Mouse (Mus musculus): Measurements from ENCODE around the gene Gjb3. TPM values are rescaled to one million over a fixed set of nuclear protein-coding genes. Genes with fewer than 3 reads are reported as not detected.

The Gjb3 gene
- polyA plus RNA-seq (2014; fragmentation: Nextera tagmentation; extraction: Ambion mirVana) = 5.3 and 6.2 TPM in 2 replicates

DNA sequence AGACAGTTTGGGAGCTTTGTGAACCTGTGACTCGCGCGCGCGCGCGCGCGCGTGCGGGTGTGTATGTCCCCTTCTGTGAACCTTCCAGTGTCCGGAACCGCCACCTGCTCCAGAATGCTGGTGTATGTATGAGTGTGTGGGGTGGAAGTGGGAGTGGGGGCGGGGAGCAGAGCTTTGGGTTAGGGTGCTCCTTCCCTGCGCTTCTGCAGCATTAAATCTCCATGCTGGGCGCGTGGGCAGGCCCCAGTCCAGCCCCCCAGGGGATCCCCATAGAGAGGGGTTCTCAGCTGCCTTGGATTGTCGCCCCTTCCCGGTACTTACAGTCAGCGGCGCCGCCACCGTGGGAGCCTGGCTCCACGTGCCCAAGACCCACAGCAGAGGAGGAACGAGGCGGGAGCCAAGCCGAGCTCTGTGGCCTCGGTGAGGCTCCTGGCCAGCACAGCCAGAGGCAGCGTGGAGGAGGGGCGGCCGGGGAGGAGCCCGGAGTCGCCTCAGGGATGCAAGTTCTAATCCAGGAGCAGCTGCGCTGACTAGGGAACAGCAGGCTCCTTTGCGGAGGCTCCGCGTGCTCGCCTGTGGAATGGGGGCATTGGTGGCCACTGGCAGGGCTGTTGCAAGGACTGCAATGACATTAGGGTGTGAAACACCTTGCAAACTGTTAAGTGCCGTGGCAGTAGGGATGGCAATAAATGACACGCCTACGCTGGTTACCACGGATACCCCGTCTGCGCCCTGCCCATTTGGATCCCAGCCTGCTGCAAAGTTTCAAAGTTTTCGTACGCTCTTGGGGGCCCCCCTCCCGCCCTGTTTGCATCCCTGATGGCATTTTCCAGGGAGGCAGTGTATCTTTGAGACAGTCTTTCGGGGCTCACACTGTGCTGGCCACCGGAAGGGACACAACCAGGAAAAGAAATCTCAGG, at the start of gene Gjb3:
Gene Gjb3 (minus strand): TSS at position 664 of the 920 bp plus-strand sequence.
- no peaks in the 10 kb centered on the region for H3K36me3 ChIP-seq (ENCODE audit: control insufficient read depth, insufficient read depth, low read length)
- H3K4me3 ChIP-seq (ENCODE audit: low read depth, low read length) = peak within 1 kb of the TSS; percentile 20
- peak within 1 kb of the TSS; percentile 15 for H3K4me2 ChIP-seq (ENCODE audit: low read depth, severe bottlenecking)
- DNase-seq (ENCODE audit: low spot score) (peak; percentile 53), ATAC-seq (ENCODE audit: insufficient number of reproducible peaks, low FRiP score, low TSS enrichment, low read depth) (no peak)
- H3K27ac ChIP-seq (replicated peaks; ENCODE audit: low read depth, low read length) = no peak within 1 kb of the TSS
- 1% methylated on average over 49 of the region's 49 CpGs for WGBS
- 0 out of 2 replicates have a peak, but pooled peaks cover 7% of the 10 kb centered on the region for H3K4me1 ChIP-seq (ENCODE audit: control insufficient read depth, insufficient read depth, low read length)
- peaks cover 49% of the 10 kb centered on the region for H3K27me3 ChIP-seq (ENCODE audit: control insufficient read depth, insufficient read depth, low read length)
- H3K9me3 ChIP-seq (ENCODE audit: control insufficient read depth, low read length) = no peaks in the 10 kb centered on the region
- no peak within 1 kb of the TSS for H3K9ac ChIP-seq (ENCODE audit: low read length)

DNA sequence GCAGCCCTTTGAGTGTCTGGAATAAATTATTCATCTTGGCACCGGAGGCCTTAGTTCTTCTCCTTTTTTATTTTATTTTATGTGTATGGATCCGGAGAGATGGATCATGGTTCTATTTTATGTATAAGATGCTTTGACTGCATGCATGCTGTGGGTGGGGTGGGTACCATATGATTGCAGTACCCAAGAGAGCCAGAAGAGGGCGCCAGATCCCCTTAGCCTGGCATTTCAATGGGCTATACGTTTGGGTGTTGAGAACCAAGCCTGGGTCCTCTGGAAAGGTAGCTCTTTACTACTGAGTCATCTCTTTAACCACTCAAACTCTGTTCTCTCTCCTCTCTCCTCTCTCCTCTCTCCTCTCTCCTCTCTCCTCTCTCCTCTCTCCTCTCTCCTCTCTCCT, 46.7 kb upstream of the Gjb3 start:
- WGBS = 32% methylated on average over 4 of the region's 4 CpGs

DNA sequence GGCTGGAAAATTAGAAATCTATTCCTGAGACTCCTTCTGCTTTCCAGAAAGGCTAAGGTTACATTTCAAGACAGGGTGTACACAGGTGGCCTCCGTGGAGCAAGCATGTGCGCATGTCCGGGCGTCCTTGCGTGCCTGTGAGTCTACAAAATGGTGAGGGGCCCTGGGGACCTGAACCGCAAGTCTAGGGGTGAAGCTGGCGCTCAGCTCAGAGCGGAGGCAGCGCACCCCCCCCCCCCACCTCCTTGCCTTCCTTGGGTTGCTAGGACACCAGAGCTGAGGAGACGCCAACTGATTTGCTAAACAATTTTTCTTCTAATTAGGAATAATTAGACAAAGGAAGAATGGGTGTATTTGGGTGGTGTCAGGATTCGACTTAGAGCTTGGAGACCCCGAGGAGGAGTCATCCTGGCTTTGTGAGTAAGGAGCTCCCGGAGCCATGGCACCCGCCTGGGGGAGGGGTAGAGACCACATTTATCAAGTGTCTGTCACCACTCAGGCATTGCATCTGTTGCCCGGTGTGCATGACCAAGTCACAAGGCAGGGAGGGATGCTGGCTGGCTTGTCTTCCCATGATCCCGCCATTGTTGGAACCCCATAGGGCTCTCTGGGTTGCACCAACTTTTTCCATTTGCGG, 45.0 kb upstream of the Gjb3 start:
- Histone ChIP-seq H3K9me3 (ENCODE audit: control insufficient read depth, low read length) (no peaks in the 10 kb centered on the region), H3K4me2 (ENCODE audit: low read depth, severe bottlenecking) (no peak overlapping the region), H3K4me1 (ENCODE audit: control insufficient read depth, insufficient read depth, low read length) (no peaks in the 10 kb centered on the region), H3K4me3 (ENCODE audit: low read depth, low read length) (no peak overlapping the region), H3K27me3 (ENCODE audit: control insufficient read depth, insufficient read depth, low read length) (no peaks in the 10 kb centered on the region), H3K27ac (replicated peaks; ENCODE audit: low read depth, low read length) (no peak overlapping the region), H3K36me3 (ENCODE audit: control insufficient read depth, insufficient read depth, low read length) (no peaks in the 10 kb centered on the region), H3K9ac (ENCODE audit: low read length) (no peak overlapping the region)
- ATAC-seq (ENCODE audit: insufficient number of reproducible peaks, low FRiP score, low TSS enrichment, low read depth) (no peak), DNase-seq (ENCODE audit: low spot score) (no peak)
- WGBS = 85% methylated on average over 17 of the region's 17 CpGs

More for the DNA sequence above, 46.7 kb upstream of the Gjb3 start:
- no peaks in the 10 kb centered on the region for H3K9me3 ChIP-seq (ENCODE audit: control insufficient read depth, low read length)
- H3K27ac ChIP-seq (replicated peaks; ENCODE audit: low read depth, low read length) = no peak overlapping the region
- H3K9ac ChIP-seq (ENCODE audit: low read length) = no peak overlapping the region
- DNase-seq (ENCODE audit: low spot score) (peak; percentile 50), ATAC-seq (ENCODE audit: insufficient number of reproducible peaks, low FRiP score, low TSS enrichment, low read depth) (no peak)
- no peaks in the 10 kb centered on the region for H3K27me3 ChIP-seq (ENCODE audit: control insufficient read depth, insufficient read depth, low read length)
- H3K36me3 ChIP-seq (ENCODE audit: control insufficient read depth, insufficient read depth, low read length) = no peaks in the 10 kb centered on the region
- H3K4me1 ChIP-seq (ENCODE audit: control insufficient read depth, insufficient read depth, low read length) = no peaks in the 10 kb centered on the region
- H3K4me2 ChIP-seq (ENCODE audit: low read depth, severe bottlenecking) = no peak overlapping the region
- H3K4me3 ChIP-seq (ENCODE audit: low read depth, low read length) = no peak overlapping the region

DNA sequence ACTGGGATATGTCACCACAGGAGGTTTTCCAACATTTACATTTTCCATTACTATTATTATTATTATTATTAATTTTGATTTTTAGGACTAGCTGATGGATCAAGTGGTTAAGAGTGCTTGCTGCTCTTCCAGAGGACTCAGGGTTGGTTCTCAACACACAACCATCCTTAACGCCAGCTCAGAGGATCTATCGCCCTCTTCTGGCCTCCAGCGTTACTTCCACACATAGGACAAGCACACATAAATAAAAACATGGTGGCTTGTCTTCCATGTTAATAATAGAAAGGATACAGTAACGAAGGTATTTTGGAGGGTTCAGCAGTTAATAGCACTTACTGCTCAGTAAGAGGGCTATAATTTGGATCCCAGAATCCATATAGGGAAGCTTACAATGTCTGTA, 44.0 kb upstream of the Gjb3 start:
- no peak overlapping the region for H3K4me3 ChIP-seq (ENCODE audit: low read depth, low read length)
- WGBS = 83% methylated on average over 4 of the region's 4 CpGs
- H3K27me3 ChIP-seq (ENCODE audit: control insufficient read depth, insufficient read depth, low read length) = no peaks in the 10 kb centered on the region

DNA sequence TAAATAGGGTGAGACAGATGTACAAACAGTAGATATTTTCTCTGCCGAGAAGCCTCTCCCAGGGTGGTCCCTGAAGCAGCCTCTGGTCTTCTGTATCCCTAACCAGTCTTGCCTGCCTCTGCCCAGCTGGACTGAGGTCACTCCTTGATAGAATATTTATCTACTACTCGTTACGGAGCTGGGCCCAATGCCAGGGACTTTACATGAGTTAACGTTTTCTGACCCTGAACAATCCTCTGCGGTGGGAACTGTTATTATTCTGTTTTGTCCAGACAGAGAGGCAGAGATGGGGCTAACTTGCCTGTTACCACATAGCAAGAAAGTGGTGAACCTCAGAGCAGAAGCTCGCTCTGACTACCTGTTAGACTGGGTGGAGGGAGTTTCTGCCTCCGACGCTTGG, 42.8 kb upstream of the Gjb3 start:
- no peak overlapping the region for H3K4me3 ChIP-seq (ENCODE audit: low read depth, low read length)
- H3K36me3 ChIP-seq (ENCODE audit: control insufficient read depth, insufficient read depth, low read length) = no peaks in the 10 kb centered on the region
- DNase-seq (ENCODE audit: low spot score) (no peak), ATAC-seq (ENCODE audit: insufficient number of reproducible peaks, low FRiP score, low TSS enrichment, low read depth) (no peak)
- no peaks in the 10 kb centered on the region for H3K27me3 ChIP-seq (ENCODE audit: control insufficient read depth, insufficient read depth, low read length)
- no peak overlapping the region for H3K4me2 ChIP-seq (ENCODE audit: low read depth, severe bottlenecking)
- 79% methylated on average over 8 of the region's 8 CpGs for WGBS
- no peaks in the 10 kb centered on the region for H3K9me3 ChIP-seq (ENCODE audit: control insufficient read depth, low read length)
- no peak overlapping the region for H3K9ac ChIP-seq (ENCODE audit: low read length)
- no peak overlapping the region for H3K27ac ChIP-seq (replicated peaks; ENCODE audit: low read depth, low read length)
- no peaks in the 10 kb centered on the region for H3K4me1 ChIP-seq (ENCODE audit: control insufficient read depth, insufficient read depth, low read length)

More for the DNA sequence above, 44.0 kb upstream of the Gjb3 start:
- Histone ChIP-seq H3K4me1 (ENCODE audit: control insufficient read depth, insufficient read depth, low read length) (no peaks in the 10 kb centered on the region), H3K27ac (replicated peaks; ENCODE audit: low read depth, low read length) (no peak overlapping the region), H3K9me3 (ENCODE audit: control insufficient read depth, low read length) (no peaks in the 10 kb centered on the region), H3K4me2 (ENCODE audit: low read depth, severe bottlenecking) (no peak overlapping the region), H3K9ac (ENCODE audit: low read length) (no peak overlapping the region), H3K36me3 (ENCODE audit: control insufficient read depth, insufficient read depth, low read length) (no peaks in the 10 kb centered on the region)
- no peak for DNase-seq (ENCODE audit: low spot score)
- no peak for ATAC-seq (ENCODE audit: insufficient number of reproducible peaks, low FRiP score, low TSS enrichment, low read depth)

DNA sequence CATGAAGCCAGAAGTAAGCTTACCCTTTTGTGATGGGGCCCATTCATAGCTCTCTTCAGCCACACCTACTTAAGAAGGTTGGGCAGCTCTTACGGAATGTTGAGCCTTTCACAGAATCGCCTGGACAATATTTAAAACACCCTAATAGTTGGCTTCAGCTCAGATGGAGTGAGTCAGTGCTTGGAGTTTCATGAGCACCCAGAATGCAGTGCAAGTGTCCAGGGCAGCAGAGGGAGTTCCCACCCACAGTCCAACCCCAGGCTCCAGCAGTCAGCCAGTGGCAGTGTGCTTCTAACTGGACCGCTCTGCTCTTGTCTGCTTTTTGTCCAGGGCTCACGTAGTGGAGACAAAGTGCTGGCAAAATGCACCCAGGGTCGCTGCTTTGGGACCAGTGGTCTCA, 40.9 kb upstream of the Gjb3 start:
- H3K9me3 ChIP-seq (ENCODE audit: control insufficient read depth, low read length) = no peaks in the 10 kb centered on the region
- no peak for DNase-seq (ENCODE audit: low spot score)
- no peaks in the 10 kb centered on the region for H3K4me1 ChIP-seq (ENCODE audit: control insufficient read depth, insufficient read depth, low read length)
- no peak overlapping the region for H3K27ac ChIP-seq (replicated peaks; ENCODE audit: low read depth, low read length)
- WGBS = 71% methylated on average over 5 of the region's 5 CpGs
- H3K36me3 ChIP-seq (ENCODE audit: control insufficient read depth, insufficient read depth, low read length) = no peaks in the 10 kb centered on the region
- no peaks in the 10 kb centered on the region for H3K27me3 ChIP-seq (ENCODE audit: control insufficient read depth, insufficient read depth, low read length)
- H3K4me3 ChIP-seq (ENCODE audit: low read depth, low read length) = no peak overlapping the region
- H3K4me2 ChIP-seq (ENCODE audit: low read depth, severe bottlenecking) = no peak overlapping the region
- H3K9ac ChIP-seq (ENCODE audit: low read length) = no peak overlapping the region
- no peak for ATAC-seq (ENCODE audit: insufficient number of reproducible peaks, low FRiP score, low TSS enrichment, low read depth)

DNA sequence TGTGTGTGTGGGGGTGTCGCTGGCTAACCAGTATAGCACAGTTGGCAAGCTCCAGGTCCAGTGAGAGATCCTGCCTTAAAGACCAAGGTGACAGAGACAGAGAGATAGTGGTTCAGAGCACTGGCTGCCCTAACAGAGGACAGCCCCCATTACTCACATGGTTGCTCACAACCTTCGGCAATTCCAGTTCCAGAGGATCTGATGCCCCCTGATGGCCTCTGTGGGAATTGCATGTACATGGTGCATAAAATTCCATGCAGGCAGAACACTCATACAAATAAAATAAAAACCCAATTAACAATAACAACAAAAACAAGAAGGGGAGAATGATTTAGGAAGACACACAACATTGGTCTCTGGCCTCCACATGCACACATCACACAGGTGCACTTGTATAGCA, 39.8 kb upstream of the Gjb3 start:
- Histone ChIP-seq H3K9me3 (ENCODE audit: control insufficient read depth, low read length) (no peaks in the 10 kb centered on the region), H3K4me1 (ENCODE audit: control insufficient read depth, insufficient read depth, low read length) (peaks cover 4% of the 10 kb centered on the region), H3K4me2 (ENCODE audit: low read depth, severe bottlenecking) (no peak overlapping the region), H3K27ac (replicated peaks; ENCODE audit: low read depth, low read length) (no peak overlapping the region), H3K9ac (ENCODE audit: low read length) (no peak overlapping the region), H3K27me3 (ENCODE audit: control insufficient read depth, insufficient read depth, low read length) (no peaks in the 10 kb centered on the region), H3K4me3 (ENCODE audit: low read depth, low read length) (no peak overlapping the region), H3K36me3 (ENCODE audit: control insufficient read depth, insufficient read depth, low read length) (no peaks in the 10 kb centered on the region)
- WGBS = 52% methylated on average over 2 of the region's 2 CpGs
- DNase-seq (ENCODE audit: low spot score) (peak; percentile 69), ATAC-seq (ENCODE audit: insufficient number of reproducible peaks, low FRiP score, low TSS enrichment, low read depth) (no peak)

DNA sequence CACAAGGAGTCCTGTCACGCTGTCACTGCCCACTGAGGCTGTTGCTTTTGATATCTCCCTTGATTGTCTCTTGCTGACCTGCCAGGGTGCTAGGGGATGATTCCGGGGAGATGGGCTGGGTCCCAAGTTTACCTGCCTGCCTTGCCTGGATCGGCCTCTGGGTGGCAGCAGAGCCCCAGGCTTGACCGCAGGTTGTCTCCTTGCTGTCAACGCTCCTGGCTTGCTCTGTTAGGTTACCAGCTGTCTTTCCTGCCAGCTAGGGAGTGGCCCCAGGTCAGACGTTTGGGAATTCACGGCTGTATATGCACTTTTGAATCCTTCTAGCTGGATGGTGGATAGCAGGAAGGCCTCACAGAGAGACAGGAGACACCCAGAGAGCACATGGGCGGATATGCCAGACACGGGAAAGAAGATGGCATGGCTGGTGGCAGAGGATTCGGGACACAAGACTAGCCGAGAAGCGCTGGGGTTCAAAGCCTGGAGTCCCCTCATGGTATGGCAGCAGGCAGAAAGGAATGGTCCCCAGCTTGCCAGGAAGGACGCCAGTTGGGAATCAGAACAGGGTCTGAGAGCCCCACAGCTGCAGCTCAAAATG, 37.8 kb upstream of the Gjb3 start:
- H3K4me3 ChIP-seq (ENCODE audit: low read depth, low read length) = no peak overlapping the region
- peaks cover 4% of the 10 kb centered on the region for H3K4me1 ChIP-seq (ENCODE audit: control insufficient read depth, insufficient read depth, low read length)
- H3K27ac ChIP-seq (replicated peaks; ENCODE audit: low read depth, low read length) = no peak overlapping the region
- WGBS = 32% methylated on average over 13 of the region's 13 CpGs
- H3K27me3 ChIP-seq (ENCODE audit: control insufficient read depth, insufficient read depth, low read length) = no peaks in the 10 kb centered on the region
- no peak overlapping the region for H3K9ac ChIP-seq (ENCODE audit: low read length)
- DNase-seq (ENCODE audit: low spot score) (peak; percentile 85), ATAC-seq (ENCODE audit: insufficient number of reproducible peaks, low FRiP score, low TSS enrichment, low read depth) (no peak)
- H3K4me2 ChIP-seq (ENCODE audit: low read depth, severe bottlenecking) = no peak overlapping the region
- H3K9me3 ChIP-seq (ENCODE audit: control insufficient read depth, low read length) = no peaks in the 10 kb centered on the region
- H3K36me3 ChIP-seq (ENCODE audit: control insufficient read depth, insufficient read depth, low read length) = no peaks in the 10 kb centered on the region
